18 mouse cellular contexts compared by ENCODE assay signal in genomic region chr13:42957856-42958255, GRCm38 (mm10).
A peak's percentile ranks its signal among the peaks of the same experiment; 100 is the strongest.
DNase-seq lines count a peak whose midpoint lies in the region; ATAC-seq and TF ChIP-seq lines count a peak whose summit lies in the region.
"Had no signal": no experiment of that assay in that cellular context is flagged by ENCODE, and none has a peak within 500 bp of the region (broad histone marks: within the 10 kb centered on the region; RNA-seq: fewer than 3 reads in every experiment).

No protein-coding gene starts in this region.

- H3K4me1 ChIP-seq in heart, embryonic 10.5 days = no peaks in the 10 kb centered on the region
- no peaks in the 10 kb centered on the region for H3K4me1 ChIP-seq in lung, embryonic 14.5 days (ENCODE audit: insufficient read depth)
- H3K4me1 ChIP-seq in lung, adult 2 months (ENCODE audit: control insufficient read depth, insufficient read depth, low read length) = peaks cover 9% of the 10 kb centered on the region
- H3K4me1 ChIP-seq in heart, embryonic 12.5 days (replicated peaks) = 0 out of 2 replicates have a peak, but pooled peaks cover 2% of the 10 kb centered on the region
- H3K4me1 ChIP-seq in liver, postnatal 0 days (ENCODE audit: insufficient read depth) = no peaks in the 10 kb centered on the region
- H3K4me1 ChIP-seq: hindbrain, embryonic 13.5 days; liver, embryonic 15.5 days had no signal

- no peak for TF ChIP-seq CTCF in lung, embryonic 14.5 days (IDR thresholded peaks at IDR 0.05; ENCODE audit: low read depth)
- TF ChIP-seq CTCF in lung, adult 2 months (IDR thresholded peaks at IDR 0.05; ENCODE audit: insufficient read depth, low read length) = no peak
- no peak for TF ChIP-seq CTCF in liver, postnatal 0 days (IDR thresholded peaks at IDR 0.05; ENCODE audit: low read depth)

- no peak overlapping the region for H3K27ac ChIP-seq in heart, embryonic 10.5 days
- H3K27ac ChIP-seq in lung, embryonic 14.5 days (ENCODE audit: low read depth) = no peak overlapping the region
- H3K27ac ChIP-seq in heart, embryonic 12.5 days (ENCODE audit: poor library complexity, severe bottlenecking) = no peak overlapping the region; the same call in 1 of the 2 replicates
- H3K27ac ChIP-seq in liver, postnatal 0 days (ENCODE audit: low read depth) = no peak overlapping the region
- H3K27ac ChIP-seq: hindbrain, embryonic 13.5 days; liver, embryonic 15.5 days had no signal

- H3K27me3 ChIP-seq in heart, embryonic 10.5 days (ENCODE audit: insufficient read depth, poor library complexity, severe bottlenecking) = no peaks in the 10 kb centered on the region
- no peaks in the 10 kb centered on the region for H3K27me3 ChIP-seq in lung, embryonic 14.5 days (ENCODE audit: insufficient read depth, low read length)
- no peaks in the 10 kb centered on the region for H3K27me3 ChIP-seq in heart, embryonic 12.5 days (replicated peaks)
- H3K27me3 ChIP-seq in liver, postnatal 0 days (ENCODE audit: insufficient read depth, low read length) = no peaks in the 10 kb centered on the region
- H3K27me3 ChIP-seq: hindbrain, embryonic 13.5 days; liver, embryonic 15.5 days had no signal

- H3K36me3 ChIP-seq in heart, embryonic 10.5 days = no peaks in the 10 kb centered on the region
- no peaks in the 10 kb centered on the region for H3K36me3 ChIP-seq in lung, embryonic 14.5 days (ENCODE audit: insufficient read depth)
- H3K36me3 ChIP-seq in heart, embryonic 12.5 days = no peaks in the 10 kb centered on the region
- H3K36me3 ChIP-seq in liver, postnatal 0 days (replicated peaks; ENCODE audit: insufficient read depth, low read length) = no peaks in the 10 kb centered on the region
- H3K36me3 ChIP-seq: liver, embryonic 15.5 days had no signal

- no peak for TF ChIP-seq POLR2A in lung, adult 2 months (IDR thresholded peaks at IDR 0.05; ENCODE audit: borderline replicate concordance, extremely low read depth, low read depth, low read length)

- no peak overlapping the region for H3K4me3 ChIP-seq in heart, embryonic 10.5 days
- H3K4me3 ChIP-seq in lung, embryonic 14.5 days (ENCODE audit: low read depth, low read length) = no peak overlapping the region
- H3K4me3 ChIP-seq in lung, adult 2 months (replicated peaks; ENCODE audit: extremely low read depth, low read depth, low read length) = no peak overlapping the region
- H3K4me3 ChIP-seq in heart, embryonic 12.5 days = no peak overlapping the region
- no peak overlapping the region for H3K4me3 ChIP-seq in liver, postnatal 0 days (ENCODE audit: low read depth, low read length)
- H3K4me3 ChIP-seq: hindbrain, embryonic 13.5 days; liver, embryonic 15.5 days had no signal

- H3K9me3 ChIP-seq in heart, embryonic 10.5 days = no peaks in the 10 kb centered on the region
- no peaks in the 10 kb centered on the region for H3K9me3 ChIP-seq in lung, embryonic 14.5 days (ENCODE audit: low read depth, low read length)
- H3K9me3 ChIP-seq in heart, embryonic 12.5 days (replicated peaks) = no peaks in the 10 kb centered on the region; the same call in 1 of the 2 replicates
- H3K9me3 ChIP-seq in liver, postnatal 0 days (ENCODE audit: low read length) = no peaks in the 10 kb centered on the region
- H3K9me3 ChIP-seq: hindbrain, embryonic 13.5 days; liver, embryonic 15.5 days had no signal

- no peak for ATAC-seq in lung, embryonic 14.5 days (ENCODE audit: insufficient read depth)
- 0 out of 2 replicates have a peak, but pooled peaks have one; percentile 42 for ATAC-seq in heart, embryonic 12.5 days (ENCODE audit: insufficient number of reproducible peaks, low FRiP score)
- no peak for ATAC-seq in liver, postnatal 0 days
- ATAC-seq: activated CD4-positive, CD25-positive, alpha-beta regulatory T cell, adult 4 months; forebrain, postnatal 0 days; intestine, postnatal 0 days had no signal

- 62% methylated on average over 7 of the region's 7 CpGs for whole genome bisulfite sequencing in heart, embryonic 10.5 days
- WGBS in lung, embryonic 14.5 days = 48% methylated on average over 7 of the region's 7 CpGs
- 37% methylated on average over 7 of the region's 7 CpGs for WGBS in lung, adult 2 months
- WGBS in heart, embryonic 12.5 days = 59% methylated on average over 7 of the region's 7 CpGs
- WGBS in liver, postnatal 0 days (ENCODE audit: insufficient replicate concordance) = 59% methylated on average over 7 of the region's 7 CpGs

- no peak overlapping the region for H3K9ac ChIP-seq in lung, embryonic 14.5 days
- no peak overlapping the region for H3K9ac ChIP-seq in heart, embryonic 12.5 days
- no peak overlapping the region for H3K9ac ChIP-seq in liver, postnatal 0 days (replicated peaks)
- H3K9ac ChIP-seq: forebrain, postnatal 0 days; hindbrain, embryonic 13.5 days; liver, embryonic 15.5 days had no signal

- DNase-seq in heart, adult 8-10 months (ENCODE audit: low spot score) = peak; percentile 14
- no peak for DNase-seq in heart, embryonic 10.5 days (ENCODE audit: low spot score)
- DNase-seq in lung, embryonic 14.5 days = peak; percentile 75
- DNase-seq in lung, adult 2 months = no peak
- peak; percentile 42 to 54 for DNase-seq in lung, postnatal 4 days
- no peak for DNase-seq in liver, postnatal 0 days
- DNase-seq in cerebellum, adult 18-20 months = no peak
- DNase-seq: adrenal gland, postnatal 36 days; cerebellum, adult 11 months; forebrain, postnatal 0 days; gastrocnemius, postnatal 10 days; left cerebral cortex, postnatal 4 days; thymus, adult 2 months had no signal

- no peak for TF ChIP-seq EP300 in liver, postnatal 0 days (IDR thresholded peaks at IDR 0.05; ENCODE audit: low read depth)

- no peak overlapping the region for H3K4me2 ChIP-seq in lung, embryonic 14.5 days
- H3K4me2 ChIP-seq in heart, embryonic 12.5 days = no peak overlapping the region
- H3K4me2 ChIP-seq in liver, postnatal 0 days (ENCODE audit: low read depth, low read length) = no peak overlapping the region
- H3K4me2 ChIP-seq: hindbrain, embryonic 13.5 days; liver, embryonic 15.5 days had no signal

Comparison
In these comparisons a context has a peak if more than half of its experiments do, and no peak if none do; other contexts are left out.
1. DNase-seq: peak in heart, adult 8-10 months (single experiment), lung, embryonic 14.5 days (single experiment) and lung, postnatal 4 days (2 of 2); none in heart, embryonic 10.5 days (single experiment), lung, adult 2 months (single experiment), liver, postnatal 0 days (single experiment) and cerebellum, adult 18-20 months (0 of 2).